Mouse (Mus musculus): ENCODE data around the gene Ccdc162. TPM values are rescaled to one million over a fixed set of nuclear protein-coding genes. Genes with fewer than 3 reads are reported as not detected.
A peak's percentile ranks its signal among the peaks of the same experiment; 100 is the strongest.

The Ccdc162 gene
- total RNA-seq, 2 experiments from 2014 or later = 1.6 to 2.3 TPM

GRCm38 (mm10) chr10:41580441-41580840 is 136.0 kb downstream of the Ccdc162 start:
- DNase-seq (ENCODE audit: low spot score in 2 of 2) = no peak

GRCm38 (mm10) chr10:41578541-41578940 is 137.9 kb downstream of the Ccdc162 start:
- DNase-seq (ENCODE audit: low spot score in 2 of 2) = no peak

- no peak for DNase-seq (ENCODE audit: low spot score in 2 of 2)
These were observed 140.1 kb downstream of the Ccdc162 start for GRCm38 (mm10) chr10:41576328-41576833.

GRCm38 (mm10) chr10:41575451-41576327 is 140.7 kb downstream of the Ccdc162 start:
- no peak for DNase-seq (ENCODE audit: low spot score in 2 of 2)

GRCm38 (mm10) chr10:41573190-41573589 is 143.2 kb downstream of the Ccdc162 start:
- peak in 1 of 2 experiments; percentile 26 for DNase-seq (ENCODE audit: low spot score in 2 of 2)

GRCm38 (mm10) chr10:41572274-41572673 is 144.2 kb downstream of the Ccdc162 start:
- no peak for DNase-seq (ENCODE audit: low spot score in 2 of 2)

GRCm38 (mm10) chr10:41571065-41571464 is 145.4 kb downstream of the Ccdc162 start:
- no peak for DNase-seq (ENCODE audit: low spot score in 2 of 2)

- DNase-seq (ENCODE audit: low spot score in 2 of 2) = no peak
These were observed 148.1 kb downstream of the Ccdc162 start for GRCm38 (mm10) chr10:41568306-41568705.

GRCm38 (mm10) chr10:41565141-41565540 is 151.3 kb downstream of the Ccdc162 start:
- DNase-seq (ENCODE audit: low spot score in 2 of 2) = no peak

- DNase-seq (ENCODE audit: low spot score in 2 of 2) = no peak
These were observed 154.6 kb downstream of the Ccdc162 start for GRCm38 (mm10) chr10:41561701-41562395.

- DNase-seq (ENCODE audit: low spot score in 2 of 2) = no peak
These were observed 158.0 kb downstream of the Ccdc162 start for GRCm38 (mm10) chr10:41558401-41558800.

- no peak for DNase-seq (ENCODE audit: low spot score in 2 of 2)
These were observed 161.4 kb downstream of the Ccdc162 start for GRCm38 (mm10) chr10:41555081-41555480.

GRCm38 (mm10) chr10:41553711-41554110 is 162.7 kb downstream of the Ccdc162 start:
- no peak for DNase-seq (ENCODE audit: low spot score in 2 of 2)

GRCm38 (mm10) chr10:41552847-41553589 is 163.4 kb downstream of the Ccdc162 start:
- DNase-seq (ENCODE audit: low spot score in 2 of 2) = peak in 1 of 2 experiments; percentile 8

- DNase-seq (ENCODE audit: low spot score in 2 of 2) = no peak
These were observed 164.1 kb downstream of the Ccdc162 start for GRCm38 (mm10) chr10:41552319-41552718.

- DNase-seq (ENCODE audit: low spot score in 2 of 2) = no peak
These were observed 165.7 kb downstream of the Ccdc162 start for GRCm38 (mm10) chr10:41550711-41551110.

- DNase-seq (ENCODE audit: low spot score in 2 of 2) = no peak
These were observed 169.9 kb downstream of the Ccdc162 start for GRCm38 (mm10) chr10:41546396-41547165.

GRCm38 (mm10) chr10:41545224-41545755 is 171.1 kb downstream of the Ccdc162 start:
- no peak for DNase-seq (ENCODE audit: low spot score in 2 of 2)

- DNase-seq (ENCODE audit: low spot score in 2 of 2) = no peak
These were observed 171.8 kb downstream of the Ccdc162 start for GRCm38 (mm10) chr10:41544481-41545190.

GRCm38 (mm10) chr10:41543844-41544243 is 172.6 kb downstream of the Ccdc162 start:
- no peak for DNase-seq (ENCODE audit: low spot score in 2 of 2)
